Mouse (Mus musculus): ENCODE results near the gene Klrb1a. TPM values are rescaled to one million over a fixed set of nuclear protein-coding genes. Genes with fewer than 3 reads are reported as not detected.

Gene Klrb1a
- polyA plus RNA-seq, 1 experiment, result not detected

- Histone ChIP-seq H3K4me3 (replicated peaks; ENCODE audit: control insufficient read depth, low read depth, low read length) (no peak overlapping the region), H3K27ac (ENCODE audit: control insufficient read depth, insufficient read depth, low read depth, low read length, poor library complexity) (no peak overlapping the region), H3K4me1 (ENCODE audit: control insufficient read depth, insufficient read depth, low read length) (no peaks in the 10 kb centered on the region; the same call in 1 of the 2 replicates)
- 85% methylated on average over 9 of the region's 9 CpGs for WGBS
- TF ChIP-seq POLR2A (IDR thresholded peaks at IDR 0.05; ENCODE audit: borderline replicate concordance, control insufficient read depth, low read depth, low read length) (no peak), CTCF (IDR thresholded peaks at IDR 0.05; ENCODE audit: control insufficient read depth, insufficient read depth, low read length) (no peak)
Measured at GRCm38 (mm10) chr6:128606350-128606749, 17.0 kb downstream of the Klrb1a start.

- no peak for TF ChIP-seq POLR2A (IDR thresholded peaks at IDR 0.05; ENCODE audit: borderline replicate concordance, control insufficient read depth, low read depth, low read length)
- no peak for TF ChIP-seq CTCF (IDR thresholded peaks at IDR 0.05; ENCODE audit: control insufficient read depth, insufficient read depth, low read length)
- no peak overlapping the region for H3K27ac ChIP-seq (ENCODE audit: control insufficient read depth, insufficient read depth, low read depth, low read length, poor library complexity)
- no peaks in the 10 kb centered on the region; the same call in 1 of the 2 replicates for H3K4me1 ChIP-seq (ENCODE audit: control insufficient read depth, insufficient read depth, low read length)
- H3K4me3 ChIP-seq (replicated peaks; ENCODE audit: control insufficient read depth, low read depth, low read length), result no peak overlapping the region
- 6% methylated on average over 5 of the region's 5 CpGs for WGBS
Measured at GRCm38 (mm10) chr6:128604512-128604911, 18.8 kb downstream of the Klrb1a start.

GRCm38 (mm10) chr6:128602463-128603201 lies 20.7 kb downstream of the Klrb1a start:
- Histone ChIP-seq H3K4me3 (replicated peaks; ENCODE audit: control insufficient read depth, low read depth, low read length) (no peak overlapping the region), H3K4me1 (ENCODE audit: control insufficient read depth, insufficient read depth, low read length) (no peaks in the 10 kb centered on the region; the same call in 1 of the 2 replicates), H3K27ac (ENCODE audit: control insufficient read depth, insufficient read depth, low read depth, low read length, poor library complexity) (no peak overlapping the region)
- TF ChIP-seq CTCF (IDR thresholded peaks at IDR 0.05; ENCODE audit: control insufficient read depth, insufficient read depth, low read length) (no peak), POLR2A (IDR thresholded peaks at IDR 0.05; ENCODE audit: borderline replicate concordance, control insufficient read depth, low read depth, low read length) (no peak)
- WGBS, result 75% methylated on average over 10 of the region's 10 CpGs

GRCm38 (mm10) chr6:128602026-128602425 lies 21.3 kb downstream of the Klrb1a start:
- 19% methylated on average over 3 of the region's 3 CpGs for WGBS
- Histone ChIP-seq H3K4me3 (replicated peaks; ENCODE audit: control insufficient read depth, low read depth, low read length) (no peak overlapping the region), H3K27ac (ENCODE audit: control insufficient read depth, insufficient read depth, low read depth, low read length, poor library complexity) (no peak overlapping the region), H3K4me1 (ENCODE audit: control insufficient read depth, insufficient read depth, low read length) (no peaks in the 10 kb centered on the region; the same call in 1 of the 2 replicates)
- TF ChIP-seq CTCF (IDR thresholded peaks at IDR 0.05; ENCODE audit: control insufficient read depth, insufficient read depth, low read length) (no peak), POLR2A (IDR thresholded peaks at IDR 0.05; ENCODE audit: borderline replicate concordance, control insufficient read depth, low read depth, low read length) (no peak)

GRCm38 (mm10) chr6:128599555-128599954 lies 23.8 kb downstream of the Klrb1a start:
- Histone ChIP-seq H3K4me3 (replicated peaks; ENCODE audit: control insufficient read depth, low read depth, low read length) (no peak overlapping the region), H3K27ac (ENCODE audit: control insufficient read depth, insufficient read depth, low read depth, low read length, poor library complexity) (no peak overlapping the region), H3K4me1 (ENCODE audit: control insufficient read depth, insufficient read depth, low read length) (no peaks in the 10 kb centered on the region)
- no peak for TF ChIP-seq CTCF (IDR thresholded peaks at IDR 0.05; ENCODE audit: control insufficient read depth, insufficient read depth, low read length)
- no peak for TF ChIP-seq POLR2A (IDR thresholded peaks at IDR 0.05; ENCODE audit: borderline replicate concordance, control insufficient read depth, low read depth, low read length)
- WGBS, result 66% methylated on average over 4 of the region's 4 CpGs

GRCm38 (mm10) chr6:128598256-128599047 lies 24.9 kb downstream of the Klrb1a start:
- H3K27ac ChIP-seq (ENCODE audit: control insufficient read depth, insufficient read depth, low read depth, low read length, poor library complexity), result no peak overlapping the region
- H3K4me1 ChIP-seq (ENCODE audit: control insufficient read depth, insufficient read depth, low read length), result no peaks in the 10 kb centered on the region
- 76% methylated on average over 2 of the region's 2 CpGs for WGBS
- no peak overlapping the region for H3K4me3 ChIP-seq (replicated peaks; ENCODE audit: control insufficient read depth, low read depth, low read length)
- TF ChIP-seq CTCF (IDR thresholded peaks at IDR 0.05; ENCODE audit: control insufficient read depth, insufficient read depth, low read length) (no peak), POLR2A (IDR thresholded peaks at IDR 0.05; ENCODE audit: borderline replicate concordance, control insufficient read depth, low read depth, low read length) (no peak)

GRCm38 (mm10) chr6:128597121-128597522 lies 26.2 kb downstream of the Klrb1a start:
- H3K27ac ChIP-seq (ENCODE audit: control insufficient read depth, insufficient read depth, low read depth, low read length, poor library complexity), result no peak overlapping the region
- 66% methylated on average over 9 of the region's 9 CpGs for WGBS
- TF ChIP-seq CTCF (IDR thresholded peaks at IDR 0.05; ENCODE audit: control insufficient read depth, insufficient read depth, low read length), result no peak
- no peak for TF ChIP-seq POLR2A (IDR thresholded peaks at IDR 0.05; ENCODE audit: borderline replicate concordance, control insufficient read depth, low read depth, low read length)
- H3K4me1 ChIP-seq (ENCODE audit: control insufficient read depth, insufficient read depth, low read length), result no peaks in the 10 kb centered on the region
- no peak overlapping the region for H3K4me3 ChIP-seq (replicated peaks; ENCODE audit: control insufficient read depth, low read depth, low read length)

- no peak overlapping the region for H3K27ac ChIP-seq (ENCODE audit: control insufficient read depth, insufficient read depth, low read depth, low read length, poor library complexity)
- H3K4me3 ChIP-seq (replicated peaks; ENCODE audit: control insufficient read depth, low read depth, low read length), result no peak overlapping the region
- H3K4me1 ChIP-seq (ENCODE audit: control insufficient read depth, insufficient read depth, low read length), result no peaks in the 10 kb centered on the region
- WGBS, result 78% methylated on average over 9 of the region's 9 CpGs
- TF ChIP-seq POLR2A (IDR thresholded peaks at IDR 0.05; ENCODE audit: borderline replicate concordance, control insufficient read depth, low read depth, low read length), result no peak
- no peak for TF ChIP-seq CTCF (IDR thresholded peaks at IDR 0.05; ENCODE audit: control insufficient read depth, insufficient read depth, low read length)
Measured at GRCm38 (mm10) chr6:128594651-128595050, 28.7 kb downstream of the Klrb1a start.
